Mouse (Mus musculus): Measurements from ENCODE around the gene Relch. TPM values are rescaled to one million over a fixed set of nuclear protein-coding genes. Genes with fewer than 3 reads are reported as not detected.
A peak's percentile ranks its signal among the peaks of the same experiment; 100 is the strongest.

Relch gene
- polyA plus RNA-seq, 1 experiment from 2014 or later: 22.1 TPM

DNA sequence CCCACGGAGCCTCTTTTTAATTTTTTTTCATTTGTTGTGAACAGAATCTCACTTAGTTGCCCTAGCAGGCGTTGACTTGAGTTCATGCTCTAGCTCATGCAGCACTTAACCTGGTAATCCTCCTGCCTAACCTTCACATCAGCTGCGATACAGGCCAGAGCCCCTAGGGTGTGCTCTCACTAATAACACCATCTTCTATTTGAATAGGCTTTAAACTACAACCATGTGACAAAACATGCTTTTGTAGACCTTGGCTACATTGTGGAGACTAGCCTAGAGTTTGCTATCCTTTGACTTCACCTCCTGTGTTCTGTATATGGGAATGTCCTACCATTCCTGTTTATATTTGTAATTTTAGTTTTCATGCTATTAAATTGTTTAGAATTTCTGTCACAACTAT lies 71.7 kb downstream of the Relch start:
- H3K4me2 ChIP-seq (replicated peaks; ENCODE audit: low read depth, low read length): no peak overlapping the region
- 83% methylated on average over 3 of the region's 3 CpGs for WGBS
- no peak; the same call in 1 of the 2 replicates for ATAC-seq (ENCODE audit: low FRiP score, low TSS enrichment)
- no peaks in the 10 kb centered on the region for H3K9me3 ChIP-seq (ENCODE audit: low read length)
- no peaks in the 10 kb centered on the region for H3K4me1 ChIP-seq (ENCODE audit: insufficient read depth, low read length)
- no peak overlapping the region for H3K27ac ChIP-seq (ENCODE audit: low read length)
- H3K27me3 ChIP-seq (ENCODE audit: insufficient read depth, low read length): no peaks in the 10 kb centered on the region
- no peak overlapping the region for H3K9ac ChIP-seq (replicated peaks; ENCODE audit: low read length)
- H3K4me3 ChIP-seq (ENCODE audit: low read length): no peak overlapping the region
- H3K36me3 ChIP-seq (ENCODE audit: insufficient read depth, low read length): peaks cover 15% of the 10 kb centered on the region; the same call in 1 of the 2 replicates

GRCm38 (mm10) chr1:105738334-105738733 lies 74.7 kb downstream of the Relch start:
- Histone ChIP-seq H3K36me3 (ENCODE audit: insufficient read depth, low read length) (peaks cover 27% of the 10 kb centered on the region), H3K4me3 (ENCODE audit: low read length) (no peak overlapping the region), H3K9me3 (ENCODE audit: low read length) (no peaks in the 10 kb centered on the region), H3K27ac (ENCODE audit: low read length) (no peak overlapping the region), H3K9ac (replicated peaks; ENCODE audit: low read length) (no peak overlapping the region), H3K4me2 (replicated peaks; ENCODE audit: low read depth, low read length) (no peak overlapping the region), H3K27me3 (ENCODE audit: insufficient read depth, low read length) (no peaks in the 10 kb centered on the region), H3K4me1 (ENCODE audit: insufficient read depth, low read length) (no peaks in the 10 kb centered on the region)
- no peak for ATAC-seq (ENCODE audit: low FRiP score, low TSS enrichment)
- 66% methylated on average over 6 of the region's 6 CpGs for WGBS

DNA sequence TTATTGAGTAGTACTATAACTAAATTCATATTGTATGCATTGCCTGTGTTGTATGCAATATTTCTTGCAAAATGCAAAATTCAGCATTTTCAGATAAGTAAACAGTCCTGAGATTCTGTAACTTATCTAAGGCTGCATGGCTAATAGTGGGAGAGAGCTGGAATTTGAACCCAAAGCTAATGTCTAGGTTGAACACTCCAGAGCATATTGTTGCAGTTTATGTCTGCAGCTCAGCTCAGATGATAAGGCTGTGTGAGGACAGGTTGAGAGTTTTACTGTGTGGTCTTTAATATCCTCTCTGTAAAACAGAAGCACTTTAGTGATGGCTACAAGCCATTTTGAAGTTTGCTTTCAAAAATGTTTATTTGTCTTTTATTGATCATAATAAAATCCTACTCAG lies 75.8 kb downstream of the Relch start:
- H3K36me3 ChIP-seq (ENCODE audit: insufficient read depth, low read length): peaks cover 34% of the 10 kb centered on the region
- no peaks in the 10 kb centered on the region for H3K9me3 ChIP-seq (ENCODE audit: low read length)
- H3K27ac ChIP-seq (ENCODE audit: low read length): no peak overlapping the region
- no peak overlapping the region for H3K4me2 ChIP-seq (replicated peaks; ENCODE audit: low read depth, low read length)
- no peaks in the 10 kb centered on the region for H3K4me1 ChIP-seq (ENCODE audit: insufficient read depth, low read length)
- ATAC-seq (ENCODE audit: low FRiP score, low TSS enrichment): no peak
- no peak overlapping the region for H3K9ac ChIP-seq (replicated peaks; ENCODE audit: low read length)
- H3K4me3 ChIP-seq (ENCODE audit: low read length): no peak overlapping the region
- H3K27me3 ChIP-seq (ENCODE audit: insufficient read depth, low read length): no peaks in the 10 kb centered on the region

GRCm38 (mm10) chr1:105742481-105742880 lies 78.8 kb downstream of the Relch start:
- no peak overlapping the region for H3K4me3 ChIP-seq (ENCODE audit: low read length)
- no peak overlapping the region for H3K4me2 ChIP-seq (replicated peaks; ENCODE audit: low read depth, low read length)
- no peak overlapping the region for H3K27ac ChIP-seq (ENCODE audit: low read length)
- H3K9ac ChIP-seq (replicated peaks; ENCODE audit: low read length): no peak overlapping the region
- no peaks in the 10 kb centered on the region for H3K9me3 ChIP-seq (ENCODE audit: low read length)
- no peak for ATAC-seq (ENCODE audit: low FRiP score, low TSS enrichment)
- 82% methylated on average over 1 of the region's 1 CpGs for WGBS
- peaks cover 36% of the 10 kb centered on the region for H3K36me3 ChIP-seq (ENCODE audit: insufficient read depth, low read length)
- no peaks in the 10 kb centered on the region for H3K27me3 ChIP-seq (ENCODE audit: insufficient read depth, low read length)
- no peaks in the 10 kb centered on the region for H3K4me1 ChIP-seq (ENCODE audit: insufficient read depth, low read length)

DNA sequence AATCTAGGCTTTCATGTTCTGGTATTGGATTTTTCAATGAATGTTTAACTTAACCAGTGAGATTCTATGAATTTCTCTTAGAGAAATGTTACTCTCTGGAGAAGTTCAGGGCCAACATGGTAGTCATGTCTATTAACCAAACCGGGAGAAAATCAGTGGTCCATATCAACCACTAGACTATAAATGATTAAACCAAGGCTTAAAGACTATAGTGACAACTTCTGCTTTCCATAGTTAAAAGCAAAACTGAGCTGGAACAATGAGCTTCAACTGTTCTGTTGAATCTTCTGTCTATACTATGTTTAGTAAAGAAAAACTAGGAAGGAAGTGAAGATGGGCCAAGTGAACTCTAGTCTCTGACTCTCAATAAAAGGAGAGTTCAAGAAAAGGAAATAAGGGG lies 82.8 kb downstream of the Relch start:
- H3K27ac ChIP-seq (ENCODE audit: low read length): peak overlapping the region; percentile 76
- WGBS: 55% methylated on average over 1 of the region's 1 CpGs

GRCm38 (mm10) chr1:105746858-105747596 lies 83.4 kb downstream of the Relch start:
- H3K27ac ChIP-seq (ENCODE audit: low read length): peak overlapping the region; percentile 76
- no peaks in the 10 kb centered on the region for H3K4me1 ChIP-seq (ENCODE audit: insufficient read depth, low read length)
- peaks cover 20% of the 10 kb centered on the region for H3K36me3 ChIP-seq (ENCODE audit: insufficient read depth, low read length)
- no peak overlapping the region for H3K9ac ChIP-seq (replicated peaks; ENCODE audit: low read length)
- H3K9me3 ChIP-seq (ENCODE audit: low read length): no peaks in the 10 kb centered on the region
- H3K4me3 ChIP-seq (ENCODE audit: low read length): no peak overlapping the region
- peak; percentile 54; the same call in 1 of the 2 replicates for ATAC-seq (ENCODE audit: low FRiP score, low TSS enrichment)
- H3K27me3 ChIP-seq (ENCODE audit: insufficient read depth, low read length): no peaks in the 10 kb centered on the region
- no peak overlapping the region for H3K4me2 ChIP-seq (replicated peaks; ENCODE audit: low read depth, low read length)
- 65% methylated on average over 5 of the region's 5 CpGs for WGBS

More for the DNA sequence above, 82.8 kb downstream of the Relch start:
- Histone ChIP-seq H3K4me3 (ENCODE audit: low read length) (no peak overlapping the region), H3K4me1 (ENCODE audit: insufficient read depth, low read length) (no peaks in the 10 kb centered on the region), H3K36me3 (ENCODE audit: insufficient read depth, low read length) (peaks cover 26% of the 10 kb centered on the region), H3K27me3 (ENCODE audit: insufficient read depth, low read length) (no peaks in the 10 kb centered on the region), H3K4me2 (replicated peaks; ENCODE audit: low read depth, low read length) (no peak overlapping the region), H3K9ac (replicated peaks; ENCODE audit: low read length) (no peak overlapping the region), H3K9me3 (ENCODE audit: low read length) (no peaks in the 10 kb centered on the region)
- peak; percentile 77 for ATAC-seq (ENCODE audit: low FRiP score, low TSS enrichment)

DNA sequence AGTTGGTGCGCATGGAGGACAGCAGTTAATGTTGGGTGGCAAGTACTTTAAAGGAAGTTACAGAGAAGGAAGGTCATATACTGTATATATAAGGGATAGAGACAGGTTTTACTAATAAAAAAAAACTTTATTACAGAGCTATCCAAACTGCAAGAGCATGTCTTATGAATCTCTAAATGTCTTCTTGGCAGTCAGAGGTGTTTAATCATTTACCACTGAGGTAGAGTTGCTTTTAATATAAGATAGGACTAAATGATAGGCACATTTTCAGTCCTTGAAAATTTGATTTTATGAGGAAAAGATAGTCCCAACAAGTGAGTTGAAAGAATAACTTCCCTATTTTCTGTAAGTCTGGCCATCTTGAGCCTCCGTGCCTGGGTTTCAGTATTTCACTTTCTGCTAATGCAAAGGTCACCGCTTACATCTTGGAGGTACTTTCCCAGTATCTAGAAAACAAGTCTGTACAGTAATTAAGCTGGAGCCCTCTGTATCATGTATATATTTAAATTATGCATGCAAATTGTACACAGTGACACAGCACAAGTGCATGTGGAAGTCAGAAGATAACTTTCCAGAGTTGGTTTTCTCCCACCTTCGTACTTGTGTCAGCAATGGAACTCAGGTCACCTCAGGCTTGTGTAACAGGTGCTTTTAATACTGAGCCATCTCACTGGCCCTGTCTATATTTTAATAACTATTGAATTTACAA lies 84.6 kb downstream of the Relch start:
- ATAC-seq (ENCODE audit: low FRiP score, low TSS enrichment): no peak
- 90% methylated on average over 4 of the region's 4 CpGs for WGBS

GRCm38 (mm10) chr1:105752196-105752595 lies 88.5 kb downstream of the Relch start:
- H3K36me3 ChIP-seq (ENCODE audit: insufficient read depth, low read length): peaks cover 9% of the 10 kb centered on the region
- ATAC-seq (ENCODE audit: low FRiP score, low TSS enrichment): no peak
- WGBS: 72% methylated on average over 4 of the region's 4 CpGs
- H3K4me2 ChIP-seq (replicated peaks; ENCODE audit: low read depth, low read length): no peak overlapping the region
- H3K9me3 ChIP-seq (ENCODE audit: low read length): no peaks in the 10 kb centered on the region
- no peak overlapping the region for H3K4me3 ChIP-seq (ENCODE audit: low read length)
- no peak overlapping the region for H3K27ac ChIP-seq (ENCODE audit: low read length)
- H3K4me1 ChIP-seq (ENCODE audit: insufficient read depth, low read length): no peaks in the 10 kb centered on the region
- H3K9ac ChIP-seq (replicated peaks; ENCODE audit: low read length): no peak overlapping the region
- H3K27me3 ChIP-seq (ENCODE audit: insufficient read depth, low read length): no peaks in the 10 kb centered on the region

More for the DNA sequence above, 84.6 kb downstream of the Relch start:
- H3K4me1 ChIP-seq (ENCODE audit: insufficient read depth, low read length): no peaks in the 10 kb centered on the region
- no peaks in the 10 kb centered on the region for H3K9me3 ChIP-seq (ENCODE audit: low read length)
- no peak overlapping the region for H3K27ac ChIP-seq (ENCODE audit: low read length)
- peaks cover 18% of the 10 kb centered on the region for H3K36me3 ChIP-seq (ENCODE audit: insufficient read depth, low read length)
- no peak overlapping the region for H3K4me2 ChIP-seq (replicated peaks; ENCODE audit: low read depth, low read length)
- no peak overlapping the region for H3K4me3 ChIP-seq (ENCODE audit: low read length)
- no peaks in the 10 kb centered on the region for H3K27me3 ChIP-seq (ENCODE audit: insufficient read depth, low read length)
- H3K9ac ChIP-seq (replicated peaks; ENCODE audit: low read length): no peak overlapping the region

DNA sequence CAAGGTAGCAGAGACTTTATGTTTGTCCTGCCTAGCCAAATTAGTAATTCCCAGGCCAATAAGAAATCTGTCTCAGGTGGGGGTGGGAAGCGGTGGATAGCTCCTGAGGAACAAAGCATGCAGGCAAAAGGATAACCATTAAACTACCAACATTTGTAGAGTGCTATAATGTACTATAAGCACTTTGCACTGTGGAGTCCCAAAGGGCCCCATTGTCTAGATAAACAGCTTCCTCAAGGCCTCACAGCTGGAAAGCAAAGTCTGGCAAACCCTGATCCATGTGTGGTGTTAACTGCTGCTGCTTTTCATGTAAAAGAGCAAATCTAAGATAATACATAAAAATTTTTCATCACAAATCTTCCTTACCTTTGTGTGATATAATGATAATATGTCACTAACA lies 89.3 kb downstream of the Relch start:
- Histone ChIP-seq H3K36me3 (ENCODE audit: insufficient read depth, low read length) (peaks cover 9% of the 10 kb centered on the region), H3K27me3 (ENCODE audit: insufficient read depth, low read length) (no peaks in the 10 kb centered on the region), H3K4me1 (ENCODE audit: insufficient read depth, low read length) (no peaks in the 10 kb centered on the region), H3K4me2 (replicated peaks; ENCODE audit: low read depth, low read length) (no peak overlapping the region), H3K27ac (ENCODE audit: low read length) (no peak overlapping the region), H3K9ac (replicated peaks; ENCODE audit: low read length) (no peak overlapping the region), H3K9me3 (ENCODE audit: low read length) (no peaks in the 10 kb centered on the region), H3K4me3 (ENCODE audit: low read length) (no peak overlapping the region)
- ATAC-seq (ENCODE audit: low FRiP score, low TSS enrichment): no peak
- 90% methylated on average over 1 of the region's 1 CpGs for WGBS

GRCm38 (mm10) chr1:105758798-105759197 lies 95.1 kb downstream of the Relch start:
- Histone ChIP-seq H3K9ac (replicated peaks; ENCODE audit: low read length) (no peak overlapping the region), H3K4me2 (replicated peaks; ENCODE audit: low read depth, low read length) (no peak overlapping the region), H3K27ac (ENCODE audit: low read length) (no peak overlapping the region), H3K9me3 (ENCODE audit: low read length) (peaks cover 4% of the 10 kb centered on the region), H3K36me3 (ENCODE audit: insufficient read depth, low read length) (0 out of 2 replicates have a peak, but pooled peaks cover 2% of the 10 kb centered on the region), H3K4me3 (ENCODE audit: low read length) (no peak overlapping the region), H3K27me3 (ENCODE audit: insufficient read depth, low read length) (no peaks in the 10 kb centered on the region), H3K4me1 (ENCODE audit: insufficient read depth, low read length) (no peaks in the 10 kb centered on the region)
- ATAC-seq (ENCODE audit: low FRiP score, low TSS enrichment): no peak
- 90% methylated on average over 4 of the region's 4 CpGs for WGBS

Measured in kidney, embryonic 16.5 days (tissue).